Mouse (Mus musculus) left cerebral cortex, postnatal 4 days (tissue): ENCODE data around the gene Col5a3. TPM values are rescaled to one million over a fixed set of nuclear protein-coding genes. Genes with fewer than 3 reads are reported as not detected.
A peak's percentile ranks its signal among the peaks of the same experiment; 100 is the strongest.
"Not testable (repeated sequence)": the region's sequence is repeated elsewhere in the genome, so short reads cannot be mapped to it uniquely, and the experiment has no call there.

Experiments
- DNase-seq: peaks from one replicate; pipeline ENCODE4 v3.0.0-alpha.2; 2022
- intact Hi-C: fragments of 180-260 bp; cut with DNase I; formaldehyde crosslinking; loops from one replicate; pipeline ENCODE4 v1.15.1; 2025
- total RNA-seq, 2 experiments: library from RNA; stranded (reverse); gene quantifications; 2 replicates each; pipeline ENCODE4 v1.2.3; 2021

The Col5a3 gene
- 1 to 10 TPM in 1 of 2 experiments, under 1 TPM in 1; 0.90 to 1.2 TPM for total RNA-seq

DNA sequence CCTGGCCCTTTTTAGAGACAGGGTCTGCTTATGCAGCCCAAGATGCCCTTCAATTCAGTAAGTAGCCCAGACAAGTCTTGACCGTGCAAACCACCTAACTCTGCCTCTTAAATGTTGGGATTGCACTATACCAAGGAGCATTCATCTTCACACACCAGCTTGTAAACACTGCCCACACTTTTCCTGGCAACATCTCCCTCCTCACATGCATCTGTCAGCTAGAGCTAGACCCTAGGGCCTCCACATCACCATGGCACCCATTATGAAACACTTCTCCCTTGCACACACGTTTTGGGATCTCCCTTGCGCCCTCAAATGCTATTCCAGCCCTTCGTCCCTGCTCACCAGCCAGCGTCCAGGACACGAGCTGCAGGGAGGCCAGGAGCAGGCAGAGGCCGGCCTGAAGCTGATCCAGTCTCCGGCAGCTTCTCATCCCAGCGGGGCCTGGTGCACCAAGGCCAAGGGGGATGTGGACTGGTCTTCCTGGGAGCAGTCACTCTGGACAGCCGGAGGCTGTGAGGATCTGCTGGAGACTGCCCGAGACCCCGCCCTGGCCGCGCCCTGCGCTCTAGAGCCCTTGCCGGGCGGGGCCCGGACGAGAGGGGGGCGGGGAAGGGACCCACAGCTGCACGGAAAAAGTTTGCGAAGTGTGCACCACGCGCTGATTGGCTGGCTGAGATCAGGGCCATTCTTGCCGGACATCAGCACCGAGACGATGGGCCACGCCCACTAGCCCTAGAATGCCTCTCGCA is at the start of gene Col5a3:
Col5a3 (minus strand) TSS at position 547 of the 752 bp plus-strand sequence.
- DNase-seq, result peak; percentile 19
- intact Hi-C loops, result no loop called here

DNA sequence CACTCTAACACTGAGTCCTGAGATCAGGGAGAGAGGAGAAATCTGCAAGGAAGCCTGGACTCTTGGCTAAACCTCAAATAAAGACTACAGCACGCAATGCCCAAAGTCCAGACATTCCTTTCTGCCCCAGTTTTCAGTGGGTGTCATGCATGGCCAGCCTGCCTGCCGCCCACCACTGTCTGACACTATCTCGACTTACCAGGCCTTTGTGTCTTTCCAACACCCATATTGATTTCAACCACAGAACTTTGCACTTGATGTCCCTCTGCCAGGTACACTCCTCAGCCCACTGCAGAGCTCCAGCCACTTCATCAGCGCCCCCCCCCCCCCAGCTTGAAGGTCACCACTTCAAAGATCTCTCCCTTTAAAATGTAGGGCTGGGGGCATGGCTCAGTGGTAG is 47.4 kb upstream of the Col5a3 start:
- intact Hi-C loops, result no loop called here

DNA sequence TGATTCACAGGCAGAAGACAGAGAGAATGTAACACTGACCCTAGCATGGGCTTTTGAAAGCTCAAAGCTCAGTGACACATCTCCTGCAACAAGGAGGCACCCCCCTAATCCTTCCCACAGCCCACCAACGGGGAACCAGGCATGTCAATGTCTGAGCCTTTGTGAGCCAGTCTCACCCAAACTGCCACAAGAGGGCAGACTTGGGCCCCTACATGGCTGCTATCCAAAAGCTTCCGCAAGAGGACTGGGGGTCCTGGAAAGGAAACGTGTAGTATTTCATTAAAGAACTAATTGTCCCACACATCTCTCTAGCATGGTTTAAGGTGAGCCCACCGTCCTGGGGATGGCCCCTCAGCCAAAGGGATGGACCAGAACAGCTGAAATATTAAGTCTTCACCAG is 47.0 kb upstream of the Col5a3 start:
- DNase-seq, result peak; percentile 41
- intact Hi-C loops, result no loop called here

More for the DNA sequence above, 47.4 kb upstream of the Col5a3 start:
- DNase-seq, result no peak

GRCm38 (mm10) chr9:20859926-20860325 is 45.1 kb upstream of the Col5a3 start:
- intact Hi-C loops, result no loop called here
- DNase-seq, result no peak

GRCm38 (mm10) chr9:20857131-20857530 is 42.3 kb upstream of the Col5a3 start:
- no peak for DNase-seq
- intact Hi-C loops, result no loop called here

GRCm38 (mm10) chr9:20850179-20850578 is 35.3 kb upstream of the Col5a3 start:
- intact Hi-C loops, result no loop called here
- DNase-seq, result no peak

DNA sequence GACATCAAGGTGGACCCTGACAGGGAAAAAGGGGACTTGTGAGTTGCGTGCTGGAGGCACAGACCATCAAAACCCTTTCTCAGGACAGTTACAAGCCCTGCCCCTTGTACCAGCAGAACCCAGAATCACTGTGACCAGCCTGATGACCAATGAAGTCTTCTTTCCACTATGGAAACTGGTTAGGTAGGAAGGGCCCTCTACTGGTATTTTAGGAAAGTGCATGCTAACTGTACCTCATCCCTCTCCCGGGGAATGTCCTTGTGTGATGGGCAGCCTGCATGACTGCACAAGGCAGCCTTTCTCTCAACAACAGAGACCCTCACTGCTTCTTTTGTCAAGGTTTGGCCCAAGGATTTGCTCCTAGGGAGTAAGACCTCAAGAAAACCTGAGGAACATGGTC is 27.8 kb upstream of the Col5a3 start:
- intact Hi-C loops, result no loop called here

DNA sequence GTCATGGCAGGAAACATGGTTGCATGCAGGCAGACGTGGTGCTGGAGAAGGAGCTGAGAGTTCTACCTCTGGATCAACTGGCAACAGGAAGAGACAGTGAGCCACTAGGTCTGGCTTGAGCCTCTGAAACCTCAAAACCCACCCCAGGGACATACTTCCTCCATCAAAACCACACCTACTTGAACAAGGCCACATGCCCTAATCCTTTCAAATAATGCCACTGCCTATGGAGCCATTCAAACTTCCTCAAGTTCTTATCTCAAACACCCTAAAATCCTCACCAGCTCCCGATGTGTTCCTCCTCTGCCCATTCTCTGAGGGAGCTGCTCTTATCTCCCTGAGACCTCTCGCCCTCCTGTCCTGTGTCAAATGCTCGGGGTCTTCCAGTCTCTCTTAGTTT is 27.3 kb upstream of the Col5a3 start:
- intact Hi-C loops, result no loop called here
- DNase-seq, result no peak

More for the DNA sequence above, 27.8 kb upstream of the Col5a3 start:
- no peak for DNase-seq

- peak; percentile 34 for DNase-seq
- intact Hi-C loops, result no loop called here
These were observed 24.1 kb upstream of the Col5a3 start for GRCm38 (mm10) chr9:20838931-20839330.

GRCm38 (mm10) chr9:20837184-20837947 is 22.5 kb upstream of the Col5a3 start:
- DNase-seq, result no peak
- intact Hi-C loops, result no loop called here

DNA sequence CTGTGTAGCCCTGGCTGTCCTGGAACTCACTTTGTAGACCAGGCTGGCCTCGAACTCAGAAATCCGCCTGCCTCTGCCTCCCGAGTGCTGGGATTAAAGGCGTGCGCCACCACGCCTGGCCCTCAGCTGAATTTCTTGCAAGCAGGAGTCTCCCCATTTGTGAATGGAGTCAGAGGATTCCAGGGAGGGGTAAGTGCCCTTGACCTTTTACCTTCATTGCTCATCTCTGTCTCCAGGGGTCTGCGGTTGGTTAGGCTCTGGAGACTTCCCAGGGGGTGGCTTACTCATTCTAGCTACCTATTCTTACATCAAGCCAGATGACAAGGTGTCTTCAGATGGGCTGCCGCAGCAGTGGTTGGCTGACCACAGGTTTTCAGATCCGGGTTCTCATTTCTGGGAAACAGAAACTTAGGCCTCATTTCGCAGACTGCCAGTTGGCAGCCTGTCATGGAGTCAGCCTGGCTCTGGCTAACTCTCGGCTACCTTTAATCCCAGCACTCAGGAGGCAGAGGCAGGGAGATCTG is 20.6 kb upstream of the Col5a3 start:
- DNase-seq, intact Hi-C loops: not testable (repeated sequence)

GRCm38 (mm10) chr9:20834881-20835280 is 20.0 kb upstream of the Col5a3 start:
- intact Hi-C loops, result loop anchor here (5.0 kb wide), 1 partner anchor 178 kb away; no protein-coding TSS in a partner anchor

DNA sequence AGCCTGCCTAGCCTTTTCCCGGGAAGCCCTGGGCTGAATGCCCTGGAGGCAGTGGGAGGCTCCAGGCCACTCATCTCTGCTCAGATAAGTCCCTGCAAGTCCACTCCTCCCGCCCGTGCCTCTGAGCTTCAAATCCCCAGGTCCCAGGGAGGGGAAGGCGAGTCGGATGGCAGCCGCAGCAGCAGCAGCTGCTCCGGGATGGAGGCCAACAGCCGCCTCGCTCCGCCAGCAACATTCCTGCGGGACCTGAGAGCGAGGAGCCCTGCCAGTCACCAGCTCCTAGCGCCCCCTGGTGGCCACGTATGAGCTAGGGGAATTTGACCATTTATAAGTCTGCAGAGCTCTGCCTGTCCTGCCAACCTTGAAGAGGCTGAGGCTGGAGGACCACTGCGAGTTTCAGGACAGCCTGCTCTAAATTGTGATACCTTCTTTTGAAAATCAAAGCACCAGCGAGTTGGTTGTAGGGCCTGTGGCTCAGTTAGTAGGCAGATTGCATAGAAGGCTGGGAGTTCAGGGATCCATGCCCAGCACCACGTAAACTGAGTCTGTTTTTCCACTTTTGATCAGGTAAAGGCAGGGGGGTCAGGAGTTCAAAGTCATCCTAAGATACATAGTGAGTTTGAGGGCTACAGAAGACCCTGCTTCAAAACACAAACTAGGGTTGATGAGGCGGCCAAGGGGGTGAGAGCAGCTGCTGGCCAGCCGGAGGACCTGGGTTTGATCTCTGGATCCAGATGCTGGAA is 16.2 kb upstream of the Col5a3 start:
- intact Hi-C loops, result loop anchor here (2.0 to 5.0 kb wide), 2 partner anchors 90 to 174 kb away; no protein-coding TSS in a partner anchor

More at GRCm38 (mm10) chr9:20834881-20835280, 20.0 kb upstream of the Col5a3 start:
- no peak for DNase-seq

GRCm38 (mm10) chr9:20828127-20828526 is 13.3 kb upstream of the Col5a3 start:
- intact Hi-C loops, result no loop called here
- DNase-seq, result no peak

More for the DNA sequence above, 16.2 kb upstream of the Col5a3 start:
- peak; percentile 98 for DNase-seq

GRCm38 (mm10) chr9:20825781-20826180 is 10.9 kb upstream of the Col5a3 start:
- DNase-seq, result no peak
- intact Hi-C loops, result no loop called here

GRCm38 (mm10) chr9:20822821-20823220 is 8.0 kb upstream of the Col5a3 start:
- DNase-seq, result no peak
- intact Hi-C loops, result no loop called here

DNA sequence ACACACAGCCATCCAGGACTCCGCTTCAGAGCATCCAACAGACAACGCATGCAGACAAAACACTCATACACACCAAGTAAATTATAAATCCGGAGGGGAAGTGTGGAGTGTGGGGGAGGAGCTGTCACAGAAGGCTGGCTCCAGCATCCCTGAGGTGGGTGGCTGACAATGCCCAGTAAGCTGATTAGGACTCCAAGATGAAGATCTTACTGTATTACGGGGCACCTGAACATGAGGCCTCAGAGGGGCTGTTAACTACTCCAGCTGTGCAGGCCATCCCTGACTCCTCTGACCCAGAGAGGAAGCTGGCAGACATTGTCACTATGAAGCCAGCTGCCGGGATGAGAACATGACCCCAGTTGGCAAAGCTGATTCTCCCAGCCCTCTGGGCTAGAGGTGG is 5.1 kb upstream of the Col5a3 start:
- intact Hi-C loops, result no loop called here
- no peak for DNase-seq

DNA sequence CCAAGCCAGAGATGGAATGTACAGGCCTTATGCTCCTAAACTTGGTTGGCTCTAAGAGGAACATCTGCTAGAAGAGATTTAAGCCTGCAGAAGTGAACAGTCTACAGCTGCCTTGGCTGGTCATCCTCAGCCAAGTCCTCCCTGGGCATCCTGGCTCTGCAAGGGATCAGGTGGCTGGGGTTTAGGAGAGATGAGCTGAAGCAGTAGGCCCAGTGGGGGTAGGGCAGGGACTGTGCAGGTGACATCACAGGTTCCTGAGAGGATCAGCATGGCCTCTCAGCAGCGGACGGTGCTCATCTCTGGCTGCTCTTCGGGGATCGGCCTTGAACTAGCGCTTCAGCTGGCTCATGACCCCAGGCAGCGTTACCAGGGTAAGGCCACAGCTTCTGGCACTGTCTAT is 3.4 kb upstream of the Col5a3 start, which contains the start of gene Rdh8:
Rdh8 (plus strand) TSS at position 268 of the 400 bp plus-strand sequence.
- intact Hi-C loops, result no loop called here
- DNase-seq, result no peak

- DNase-seq, result no peak
- intact Hi-C loops, result no loop called here
These were observed 2.2 kb downstream of the Col5a3 start for GRCm38 (mm10) chr9:20812537-20813271.

- intact Hi-C loops, result no loop called here
- no peak for DNase-seq
These were observed 4.1 kb downstream of the Col5a3 start for GRCm38 (mm10) chr9:20810773-20811172.
